Mouse (Mus musculus): ENCODE measurements around the gene Nup62cl.

Gene Nup62cl

GRCm38 (mm10) chrX:140062135-140062975 is at the start of gene Nup62cl, which contains the start of gene Pih1h3b:
Nup62cl (minus strand) TSS chrX:140062712.
Pih1h3b (plus strand) TSS chrX:140062879.
- no peak for TF ChIP-seq GATA4 (IDR thresholded peaks at IDR 0.05; ENCODE audit: insufficient replicate concordance, low read length)

- TF ChIP-seq GATA4 (IDR thresholded peaks at IDR 0.05; ENCODE audit: insufficient replicate concordance, low read length): no peak
These were observed 31.6 kb upstream of the Nup62cl start for GRCm38 (mm10) chrX:140094066-140094465.

DNA sequence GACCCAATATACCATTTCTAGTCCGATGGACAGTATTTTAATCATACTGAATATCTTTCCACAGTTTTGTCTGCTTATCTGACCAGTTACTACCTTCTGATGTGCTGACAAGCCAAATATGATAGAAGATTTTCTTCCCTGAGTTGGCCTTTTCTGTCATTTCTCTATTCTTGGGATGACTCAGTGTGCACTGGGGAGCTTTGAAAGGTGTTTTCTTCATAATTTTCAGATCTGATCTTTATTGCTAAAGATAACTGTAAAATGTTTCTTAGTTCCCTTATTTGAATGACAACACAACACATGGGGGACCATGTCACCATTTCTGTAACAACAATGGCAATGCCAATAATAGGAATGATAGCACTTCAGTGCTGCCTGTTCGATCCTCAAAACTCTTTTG is 20.0 kb upstream of the Nup62cl start:
- TF ChIP-seq GATA4 (IDR thresholded peaks at IDR 0.05; ENCODE audit: insufficient replicate concordance, low read length): no peak

DNA sequence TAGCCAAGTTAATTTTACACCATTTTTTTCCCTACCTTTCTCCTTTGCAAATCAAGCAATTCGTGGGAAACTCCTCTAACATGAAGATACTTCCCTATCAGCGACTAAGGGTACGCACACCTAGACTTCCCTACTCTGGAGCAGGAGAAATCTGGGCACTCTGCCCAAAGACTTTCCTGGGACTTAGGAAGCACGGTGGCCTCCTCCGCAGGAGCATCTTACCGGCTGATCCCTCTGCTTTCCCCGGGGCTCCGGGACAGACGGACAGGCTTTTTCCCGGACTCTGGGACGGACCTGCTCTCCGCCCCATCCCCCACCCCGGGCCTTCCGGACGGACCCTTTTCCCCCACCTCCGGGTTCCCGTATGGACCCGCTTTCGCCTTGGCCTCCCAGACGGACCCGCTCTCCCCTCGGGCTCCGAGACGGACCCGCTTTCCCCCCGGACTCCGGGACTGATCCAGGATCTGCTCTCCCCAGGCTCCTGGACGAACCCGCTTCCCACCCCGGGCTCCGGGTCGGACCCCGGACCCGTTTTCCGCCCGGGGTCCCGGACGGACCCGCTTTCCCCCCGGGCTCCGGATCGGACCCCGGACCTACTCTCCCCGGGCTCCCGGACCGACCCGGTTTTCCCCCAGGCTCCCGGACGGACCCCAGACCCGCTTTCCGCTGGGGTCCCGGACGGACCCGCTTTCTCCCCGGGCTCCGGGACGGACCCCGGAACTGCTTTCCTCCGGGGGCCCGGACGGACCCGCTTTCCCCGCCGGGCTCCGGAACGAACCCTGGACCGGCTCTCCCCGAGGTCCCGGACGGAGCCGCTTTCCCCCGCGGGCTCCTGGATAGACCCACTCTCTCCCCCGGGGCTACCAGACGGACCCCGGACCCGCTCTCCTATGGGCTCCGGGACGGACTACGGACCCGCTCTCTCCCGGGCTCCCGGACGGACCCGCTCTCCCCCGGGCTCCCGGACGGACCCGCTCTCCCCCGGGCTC is 1.3 kb downstream of the Nup62cl start:
- TF ChIP-seq GATA4 (IDR thresholded peaks at IDR 0.05; ENCODE audit: insufficient replicate concordance, low read length): no peak

DNA sequence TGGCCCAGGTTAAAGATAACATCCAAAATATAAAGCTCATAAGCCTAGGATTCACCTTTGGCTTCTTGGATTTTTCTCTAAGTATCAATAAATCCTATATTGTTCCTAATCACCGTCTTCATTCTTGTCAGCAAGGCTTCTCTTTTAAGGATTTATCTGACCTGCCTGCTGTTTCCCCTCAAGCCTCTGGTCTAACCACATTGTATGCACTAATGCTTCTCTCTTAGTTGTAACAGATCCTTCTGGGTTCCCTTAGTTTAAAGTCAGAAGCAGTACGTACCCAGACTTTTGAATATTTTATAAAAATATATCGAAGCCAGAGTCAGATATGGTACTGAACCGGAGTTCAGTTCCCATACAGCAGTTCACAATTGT is 63.8 kb downstream of the Nup62cl start:
- no peak for TF ChIP-seq GATA4 (IDR thresholded peaks at IDR 0.05; ENCODE audit: insufficient replicate concordance, low read length)

GRCm38 (mm10) chrX:139997740-139998690 is 64.5 kb downstream of the Nup62cl start, which contains the start of gene Rbm41:
Rbm41 (minus strand) TSS chrX:139998595.
- no peak for TF ChIP-seq GATA4 (IDR thresholded peaks at IDR 0.05; ENCODE audit: insufficient replicate concordance, low read length)

GRCm38 (mm10) chrX:139982115-139982514 is 80.4 kb downstream of the Nup62cl start:
- TF ChIP-seq GATA4 (IDR thresholded peaks at IDR 0.05; ENCODE audit: insufficient replicate concordance, low read length): no peak

Data from liver, adult (tissue).